In genomic region chr10:81605666-81605973, GRCm38 (mm10) we compare ENCODE assay signal across 9 mouse cellular contexts. TPM values are rescaled to one million over a fixed set of nuclear protein-coding genes. Genes with fewer than 3 reads are reported as not detected.
DNase-seq lines count a peak whose midpoint lies in the region; ATAC-seq and TF ChIP-seq lines count a peak whose summit lies in the region.
"Had no signal": no experiment of that assay in that cellular context is flagged by ENCODE, and none has a peak within 500 bp of the region (broad histone marks: within the 10 kb centered on the region; RNA-seq: fewer than 3 reads in every experiment).

No protein-coding gene starts in this region.

- peak overlapping the region; percentile 67 for H3K4me2 ChIP-seq in heart, embryonic 15.5 days
- peak overlapping the region; percentile 93 for H3K4me2 ChIP-seq in forebrain, embryonic 15.5 days (replicated peaks)
- H3K4me2 ChIP-seq in liver, postnatal 0 days (ENCODE audit: low read depth, low read length), result peak overlapping the region; percentile 91

- peaks cover 34% of the 10 kb centered on the region for H3K4me1 ChIP-seq in heart, embryonic 15.5 days (replicated peaks)
- H3K4me1 ChIP-seq in ES-E14 (ENCODE audit: control insufficient read depth in 2 of 2, insufficient read depth in 2 of 2, low read length in 2 of 2, poor library complexity in 1 of 2), result peaks cover 0 to 11% of the 10 kb centered on the region in 2 experiments; a peak in 2 of 4 replicates
- H3K4me1 ChIP-seq in forebrain, embryonic 15.5 days, result peaks cover 37% of the 10 kb centered on the region
- H3K4me1 ChIP-seq in liver, postnatal 0 days (ENCODE audit: insufficient read depth), result peaks cover 29% of the 10 kb centered on the region

- no peaks in the 10 kb centered on the region for H3K9me3 ChIP-seq in heart, embryonic 15.5 days (replicated peaks)
- no peaks in the 10 kb centered on the region for H3K9me3 ChIP-seq in ES-E14 (ENCODE audit: control insufficient read depth, insufficient read depth, low read depth, low read length)
- no peaks in the 10 kb centered on the region for H3K9me3 ChIP-seq in forebrain, embryonic 15.5 days
- no peaks in the 10 kb centered on the region for H3K9me3 ChIP-seq in liver, postnatal 0 days (ENCODE audit: low read length)

- no peak for DNase-seq in heart, adult 8-10 months (ENCODE audit: low spot score)
- DNase-seq in ES-E14 (ENCODE audit: low read depth, low spot score), result no peak
- DNase-seq in liver, postnatal 0 days, result no peak
- no peak for DNase-seq in ovary, postnatal 36 days (ENCODE audit: low spot score)
- DNase-seq in right cerebral cortex, adult 2 months (ENCODE audit: low spot score in 2 of 2), result no peak
- no peak for DNase-seq in left cerebral cortex, postnatal 4 days

- 2% methylated on average over 14 of the region's 14 CpGs for WGBS in heart, embryonic 15.5 days
- 2% methylated on average over 14 of the region's 14 CpGs for WGBS in forebrain, embryonic 15.5 days
- under 1% methylated on average over 14 of the region's 14 CpGs for WGBS in liver, postnatal 0 days (ENCODE audit: insufficient replicate concordance)

- peak overlapping the region; percentile 39; the same call in 1 of the 2 replicates for H3K9ac ChIP-seq in heart, embryonic 15.5 days
- peak overlapping the region; percentile 63; the same call in 1 of the 2 replicates for H3K9ac ChIP-seq in ES-E14 (ENCODE audit: insufficient read depth, low read depth, low read length, poor library complexity, severe bottlenecking)
- H3K9ac ChIP-seq in forebrain, embryonic 15.5 days (replicated peaks), result peak overlapping the region; percentile 47
- H3K9ac ChIP-seq in liver, postnatal 0 days (replicated peaks), result peak overlapping the region; percentile 35

- no peak for TF ChIP-seq CTCF in liver, postnatal 0 days (IDR thresholded peaks at IDR 0.05; ENCODE audit: low read depth)

- H3K36me3 ChIP-seq in heart, embryonic 15.5 days, result no peaks in the 10 kb centered on the region
- peaks cover 4% of the 10 kb centered on the region; the same call in 1 of the 2 replicates for H3K36me3 ChIP-seq in ES-E14 (ENCODE audit: control insufficient read depth, insufficient read depth, low read length, poor library complexity, severe bottlenecking)
- no peaks in the 10 kb centered on the region for H3K36me3 ChIP-seq in forebrain, embryonic 15.5 days
- no peaks in the 10 kb centered on the region for H3K36me3 ChIP-seq in liver, postnatal 0 days (replicated peaks; ENCODE audit: insufficient read depth, low read length)

- peak overlapping the region; percentile 58 for H3K4me3 ChIP-seq in heart, embryonic 15.5 days
- peak overlapping the region; percentile 52 to 71 for H3K4me3 ChIP-seq in ES-E14 (ENCODE audit: insufficient read depth in 1 of 2, low read depth in 1 of 2, low read length in 2 of 2, poor library complexity in 1 of 2, severe bottlenecking in 1 of 2)
- peak overlapping the region; percentile 54 for H3K4me3 ChIP-seq in forebrain, embryonic 15.5 days
- H3K4me3 ChIP-seq in liver, postnatal 0 days (ENCODE audit: low read depth, low read length), result peak overlapping the region; percentile 60

- in situ Hi-C loops in ES-E14 (cut with MboI; ENCODE audit: low sequenced_read_pairs in 2 of 2, unreplicated experiment in 2 of 2), result no loop called here

- ATAC-seq in heart, embryonic 15.5 days (replicated peaks; ENCODE audit: insufficient number of reproducible peaks, insufficient read depth, low FRiP score, low read depth), result no peak
- peak; percentile 26 for ATAC-seq in forebrain, embryonic 15.5 days (replicated peaks)
- peak; percentile 12 for ATAC-seq in liver, postnatal 0 days

- no peak for TF ChIP-seq EP300 in liver, postnatal 0 days (IDR thresholded peaks at IDR 0.05; ENCODE audit: low read depth)

- H3K27ac ChIP-seq in heart, embryonic 15.5 days, result peak overlapping the region; percentile 93
- no peak overlapping the region for H3K27ac ChIP-seq in ES-E14 (ENCODE audit: insufficient read depth, low read depth, low read length, poor library complexity, severe bottlenecking)
- peak overlapping the region; percentile 93 for H3K27ac ChIP-seq in forebrain, embryonic 15.5 days (replicated peaks)
- H3K27ac ChIP-seq in liver, postnatal 0 days (ENCODE audit: low read depth), result peak overlapping the region; percentile 86

- no peaks in the 10 kb centered on the region for H3K27me3 ChIP-seq in heart, embryonic 15.5 days
- H3K27me3 ChIP-seq in forebrain, embryonic 15.5 days, result no peaks in the 10 kb centered on the region
- H3K27me3 ChIP-seq in liver, postnatal 0 days (ENCODE audit: insufficient read depth, low read length), result no peaks in the 10 kb centered on the region
- H3K27me3 ChIP-seq: Patski had no signal

- intact Hi-C loops in left cerebral cortex, postnatal 4 days (cut with DNase I), result no loop called here

TF ChIP-seq in ES-E14, 5 proteins besides CTCF, POLR2A, EP300 and RAD21:
- TF ChIP-seq CHD2 (IDR thresholded peaks at IDR 0.05; ENCODE audit: low read depth, low read length) (no peak), ZC3H11A (IDR thresholded peaks at IDR 0.05; ENCODE audit: borderline replicate concordance, low read depth, low read length) (no peak), MAFK (IDR thresholded peaks at IDR 0.05; ENCODE audit: insufficient read depth, low read depth, low read length) (no peak), ZNF384 (IDR thresholded peaks at IDR 0.05; ENCODE audit: low read depth, low read length) (no peak), HCFC1 (IDR thresholded peaks at IDR 0.05; ENCODE audit: borderline replicate concordance, insufficient read depth, low read length) (no peak)

RNA-seq across cellular contexts. Expression of gene BC025920, which starts 0.5 kb away (rescaled TPM):
- polyA plus RNA-seq in heart, embryonic 15.5 days (2015; fragmentation: Nextera tagmentation; extraction: Ambion mirVana), result 0.48 and 0.72 TPM in 2 replicates
- total RNA-seq in heart, adult 8-10 months (2022), result 1 to 10 TPM; 2.3 to 4.4 (median 3.0) TPM
- 2.3 and 2.5 TPM in 2 replicates for total RNA-seq in ES-E14 (2012; rRNA removed)
- polyA plus RNA-seq in forebrain, embryonic 15.5 days (2015; fragmentation: Nextera tagmentation; extraction: Ambion mirVana), result 3.0 and 3.1 TPM in 2 replicates
- polyA plus RNA-seq in liver, postnatal 0 days (2015; fragmentation: Nextera tagmentation; extraction: Ambion mirVana), result 0.13 TPM in 2 replicates
- 1 to 10 TPM; 2.5 to 2.7 TPM for total RNA-seq in left cerebral cortex, postnatal 4 days (2021)

RNA-seq across cellular contexts. Expression of gene Tle6, which starts 4.7 kb away (rescaled TPM):
- polyA plus RNA-seq in heart, embryonic 15.5 days (2015; fragmentation: Nextera tagmentation; extraction: Ambion mirVana), result 23.9 and 30.5 TPM in 2 replicates
- total RNA-seq in heart, adult 8-10 months (2022), result 10 to 100 TPM in 1 of 4 experiments, 1 to 10 TPM in 3; 6.8 to 12.7 (median 9.3) TPM
- 17.7 and 22.0 TPM in 2 replicates for total RNA-seq in ES-E14 (2012; rRNA removed)
- polyA plus RNA-seq in forebrain, embryonic 15.5 days (2015; fragmentation: Nextera tagmentation; extraction: Ambion mirVana), result 3.0 and 4.2 TPM in 2 replicates
- 2.9 and 3.0 TPM in 2 replicates for polyA plus RNA-seq in liver, postnatal 0 days (2015; fragmentation: Nextera tagmentation; extraction: Ambion mirVana)
- 1 to 10 TPM; 2.2 to 3.2 TPM for total RNA-seq in left cerebral cortex, postnatal 4 days (2021)

RNA-seq across cellular contexts. Expression of gene Sirt6, which starts 22.0 kb away (rescaled TPM):
- polyA plus RNA-seq in heart, embryonic 15.5 days (2015; fragmentation: Nextera tagmentation; extraction: Ambion mirVana), result 20.8 and 26.7 TPM in 2 replicates
- total RNA-seq in heart, adult 8-10 months (2022), result 1 to 10 TPM; 6.8 to 8.4 (median 7.3) TPM
- total RNA-seq in ES-E14 (2012; rRNA removed), result 14.5 and 16.7 TPM in 2 replicates
- polyA plus RNA-seq in forebrain, embryonic 15.5 days (2015; fragmentation: Nextera tagmentation; extraction: Ambion mirVana), result 56.5 and 56.7 TPM in 2 replicates
- 4.5 and 6.1 TPM in 2 replicates for polyA plus RNA-seq in liver, postnatal 0 days (2015; fragmentation: Nextera tagmentation; extraction: Ambion mirVana)
- total RNA-seq in left cerebral cortex, postnatal 4 days (2021), result 10 to 100 TPM; 37.4 to 38.1 TPM

RNA-seq across cellular contexts. Expression of gene Ankrd24, which starts 22.7 kb away (rescaled TPM):
- 12.3 and 13.7 TPM in 2 replicates for polyA plus RNA-seq in heart, embryonic 15.5 days (2015; fragmentation: Nextera tagmentation; extraction: Ambion mirVana)
- 10 to 100 TPM in 1 of 4 experiments, 1 to 10 TPM in 3; 7.3 to 12.4 (median 8.5) TPM for total RNA-seq in heart, adult 8-10 months (2022)
- total RNA-seq in ES-E14 (2012; rRNA removed), result 14.4 and 18.6 TPM in 2 replicates
- polyA plus RNA-seq in forebrain, embryonic 15.5 days (2015; fragmentation: Nextera tagmentation; extraction: Ambion mirVana), result 11.5 and 12.6 TPM in 2 replicates
- 1.8 and 2.1 TPM in 2 replicates for polyA plus RNA-seq in liver, postnatal 0 days (2015; fragmentation: Nextera tagmentation; extraction: Ambion mirVana)
- 10 to 100 TPM; 37.9 to 44.6 TPM for total RNA-seq in left cerebral cortex, postnatal 4 days (2021)

RNA-seq across cellular contexts. Expression of gene Tle2, which starts 31.3 kb away (rescaled TPM):
- polyA plus RNA-seq in heart, embryonic 15.5 days (2015; fragmentation: Nextera tagmentation; extraction: Ambion mirVana), result 23.6 and 29.3 TPM in 2 replicates
- 10 to 100 TPM in 2 of 4 experiments, 1 to 10 TPM in 2; 5.4 to 12.1 (median 9.1) TPM for total RNA-seq in heart, adult 8-10 months (2022)
- 2.4 and 2.6 TPM in 2 replicates for total RNA-seq in ES-E14 (2012; rRNA removed)
- polyA plus RNA-seq in forebrain, embryonic 15.5 days (2015; fragmentation: Nextera tagmentation; extraction: Ambion mirVana), result 27.3 and 28.0 TPM in 2 replicates
- 1.2 and 2.2 TPM in 2 replicates for polyA plus RNA-seq in liver, postnatal 0 days (2015; fragmentation: Nextera tagmentation; extraction: Ambion mirVana)
- total RNA-seq in left cerebral cortex, postnatal 4 days (2021), result 10 to 100 TPM; 34.0 to 44.5 TPM
